Mouse (Mus musculus) lung, adult 2 months (tissue): ENCODE measurements at regions not wholly inside any gene's neighbourhood (a gene's known extent, or its start where the extent isn't known, plus 50 kb on each side); places are given as distances from the start of the nearest gene placed in this dataset.

ENCODE experiments used
- CTCF ChIP-seq: fragments of 200-500 bp; IDR thresholded peaks from 2 replicates; pipeline ENCODE4 v1.5.1; 2011; ENCODE audit warnings: mild to moderate bottlenecking, low read length, control low read depth; ENCODE audit not compliant: insufficient read depth
- POLR2A ChIP-seq: fragments of 200-500 bp; IDR thresholded peaks from 2 replicates; pipeline ENCODE4 v1.6.1; 2011; ENCODE audit warnings: low read depth, mild to moderate bottlenecking, control low read depth, low read length, borderline replicate concordance; ENCODE audit errors: extremely low read depth

GRCm38 (mm10) chr13:28801210-28801954, 152.1 kb downstream of the Sox4 start:
- TF ChIP-seq CTCF (no peak), POLR2A (no peak)
